ENCODE assay signal across 31 mouse cellular contexts in the genomic region with DNA sequence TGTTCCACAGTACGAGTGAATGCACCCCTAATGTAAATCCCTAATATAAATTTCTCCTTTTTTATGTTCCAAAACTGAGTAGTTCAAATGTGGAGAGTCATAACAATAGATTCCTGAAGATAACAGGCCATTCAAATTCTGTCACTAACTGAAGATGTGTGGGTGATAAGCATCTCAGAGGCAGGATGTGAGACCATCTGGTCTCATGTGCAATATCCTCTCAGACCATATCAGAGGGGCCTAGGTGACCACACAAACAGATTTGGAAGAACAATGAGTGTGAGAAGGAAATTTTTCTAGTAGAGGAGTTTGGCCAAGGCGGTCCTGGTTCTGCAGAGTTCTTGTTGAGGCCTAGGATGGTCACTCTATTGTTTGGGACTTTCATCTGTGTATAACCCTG. TPM values are rescaled to one million over a fixed set of nuclear protein-coding genes. Genes with fewer than 3 reads are reported as not detected.
A peak's percentile ranks its signal among the peaks of the same experiment; 100 is the strongest.
DNase-seq lines count a peak whose midpoint lies in the region; ATAC-seq and TF ChIP-seq lines count a peak whose summit lies in the region.
"Had no signal": no experiment of that assay in that cellular context is flagged by ENCODE, and none has a peak within 500 bp of the region (broad histone marks: within the 10 kb centered on the region; RNA-seq: fewer than 3 reads in every experiment).

No protein-coding gene starts in this region.

- no peak overlapping the region for H3K27ac ChIP-seq in intestine, embryonic 14.5 days (ENCODE audit: low read depth)
- no peak overlapping the region for H3K27ac ChIP-seq in intestine, postnatal 0 days (ENCODE audit: low read depth, low read length)
- H3K27ac ChIP-seq in midbrain, embryonic 13.5 days = no peak overlapping the region
- H3K27ac ChIP-seq: embryonic facial prominence, embryonic 10.5 days; embryonic facial prominence, embryonic 12.5 days; forebrain, embryonic 13.5 days; forebrain, embryonic 15.5 days had no signal

- H3K27me3 ChIP-seq in intestine, embryonic 14.5 days (replicated peaks; ENCODE audit: control insufficient read depth, insufficient read depth, low read length) = no peaks in the 10 kb centered on the region
- no peaks in the 10 kb centered on the region for H3K27me3 ChIP-seq in intestine, postnatal 0 days (replicated peaks; ENCODE audit: control insufficient read depth, insufficient read depth, low read length)
- H3K27me3 ChIP-seq in midbrain, embryonic 13.5 days = no peaks in the 10 kb centered on the region
- H3K27me3 ChIP-seq: CH12.LX; embryonic facial prominence, embryonic 12.5 days; forebrain, embryonic 13.5 days; forebrain, embryonic 15.5 days; Patski had no signal

- TF ChIP-seq CTCF in intestine, postnatal 0 days (IDR thresholded peaks at IDR 0.05; ENCODE audit: low read depth) = no peak

- H3K4me2 ChIP-seq in intestine, embryonic 14.5 days (ENCODE audit: low read length) = no peak overlapping the region
- no peak overlapping the region for H3K4me2 ChIP-seq in intestine, postnatal 0 days (replicated peaks; ENCODE audit: low read depth)
- H3K4me2 ChIP-seq in midbrain, embryonic 13.5 days (replicated peaks) = no peak overlapping the region
- H3K4me2 ChIP-seq: embryonic facial prominence, embryonic 12.5 days; forebrain, embryonic 13.5 days; forebrain, embryonic 15.5 days had no signal

- ATAC-seq in intestine, embryonic 14.5 days (replicated peaks; ENCODE audit: low FRiP score, low TSS enrichment, low read depth) = no peak
- ATAC-seq in intestine, postnatal 0 days = no peak
- ATAC-seq in common myeloid progenitor, adult 5-6 weeks (replicated peaks; ENCODE audit: low read depth, poor library complexity, severe bottlenecking) = peak; percentile 77
- 0 out of 2 replicates have a peak, but pooled peaks have one; percentile 21 for ATAC-seq in megakaryocyte, adult 5-6 weeks (ENCODE audit: poor library complexity, severe bottlenecking)
- no peak for ATAC-seq in cerebellum, adult (ENCODE audit: insufficient number of reproducible peaks, low FRiP score, low TSS enrichment)
- no peak for ATAC-seq in midbrain, embryonic 13.5 days
- ATAC-seq: activated CD4-positive, CD25-positive, alpha-beta regulatory T cell, adult 4 months; CD4-positive, CD25-positive, alpha-beta regulatory T cell, adult 4 months; forebrain, embryonic 13.5 days; forebrain, embryonic 15.5 days; forebrain, postnatal 0 days; Patski had no signal

- H3K4me1 ChIP-seq in intestine, embryonic 14.5 days (replicated peaks; ENCODE audit: control insufficient read depth, insufficient read depth, low read length) = no peaks in the 10 kb centered on the region
- no peaks in the 10 kb centered on the region for H3K4me1 ChIP-seq in intestine, postnatal 0 days (replicated peaks; ENCODE audit: control insufficient read depth, insufficient read depth, low read length)
- H3K4me1 ChIP-seq in midbrain, embryonic 13.5 days (replicated peaks) = no peaks in the 10 kb centered on the region
- H3K4me1 ChIP-seq: embryonic facial prominence, embryonic 10.5 days; embryonic facial prominence, embryonic 12.5 days; forebrain, embryonic 13.5 days; forebrain, embryonic 15.5 days had no signal

- no peaks in the 10 kb centered on the region for H3K9me3 ChIP-seq in intestine, embryonic 14.5 days (ENCODE audit: control insufficient read depth, low read length)
- H3K9me3 ChIP-seq in intestine, postnatal 0 days (ENCODE audit: control insufficient read depth) = no peaks in the 10 kb centered on the region
- H3K9me3 ChIP-seq in midbrain, embryonic 13.5 days = no peaks in the 10 kb centered on the region
- H3K9me3 ChIP-seq: embryonic facial prominence, embryonic 10.5 days; embryonic facial prominence, embryonic 12.5 days; forebrain, embryonic 13.5 days; forebrain, embryonic 15.5 days; G1E had no signal

- no peak overlapping the region for H3K4me3 ChIP-seq in intestine, embryonic 14.5 days (ENCODE audit: low read depth, low read length)
- H3K4me3 ChIP-seq in intestine, postnatal 0 days (ENCODE audit: low read depth, low read length) = no peak overlapping the region
- no peak overlapping the region for H3K4me3 ChIP-seq in midbrain, embryonic 13.5 days (replicated peaks)
- H3K4me3 ChIP-seq: embryonic facial prominence, embryonic 10.5 days; embryonic facial prominence, embryonic 12.5 days; forebrain, embryonic 13.5 days; forebrain, embryonic 15.5 days had no signal

- H3K36me3 ChIP-seq in intestine, embryonic 14.5 days (ENCODE audit: control insufficient read depth, insufficient read depth, low read length) = no peaks in the 10 kb centered on the region
- no peaks in the 10 kb centered on the region for H3K36me3 ChIP-seq in intestine, postnatal 0 days (ENCODE audit: control insufficient read depth, insufficient read depth)
- no peaks in the 10 kb centered on the region for H3K36me3 ChIP-seq in midbrain, embryonic 13.5 days
- H3K36me3 ChIP-seq: embryonic facial prominence, embryonic 10.5 days; embryonic facial prominence, embryonic 12.5 days; forebrain, embryonic 15.5 days; G1E had no signal

- DNase-seq in intestine, embryonic 14.5 days (ENCODE audit: low spot score) = peak; percentile 21
- DNase-seq in layer of hippocampus, adult 9-11 months = no peak
- DNase-seq: adrenal gland, adult 8-10 months; adrenal gland, postnatal 14 days; adrenal gland, postnatal 36 days; B cell, adult 2 months; cerebellum, adult 11 months; cerebellum, adult 18-20 months; cerebellum, adult 8-10 months; cerebellum, adult 9-11 months; cerebellum, postnatal 14 days; cerebellum, postnatal 36 days; forebrain, postnatal 0 days had no signal

- WGBS in intestine, embryonic 14.5 days = 78% methylated on average over 2 of the region's 2 CpGs
- 69% methylated on average over 2 of the region's 2 CpGs for WGBS in intestine, postnatal 0 days
- WGBS in midbrain, embryonic 13.5 days = 79% methylated on average over 2 of the region's 2 CpGs

- H3K9ac ChIP-seq in intestine, embryonic 14.5 days (ENCODE audit: low read length) = no peak overlapping the region
- no peak overlapping the region for H3K9ac ChIP-seq in intestine, postnatal 0 days (ENCODE audit: low read depth, low read length)
- no peak overlapping the region for H3K9ac ChIP-seq in midbrain, embryonic 13.5 days (replicated peaks)
- H3K9ac ChIP-seq: embryonic facial prominence, embryonic 12.5 days; forebrain, embryonic 13.5 days; forebrain, embryonic 15.5 days; forebrain, postnatal 0 days had no signal

RNA-seq across cellular contexts. Expression of a gene that starts 8.3 kb away (rescaled TPM):
- 1.5 and 1.8 TPM in 2 replicates for polyA plus RNA-seq in intestine, embryonic 14.5 days (2014; fragmentation: Nextera tagmentation; extraction: Ambion mirVana)
- polyA plus RNA-seq in intestine, postnatal 0 days (2015; fragmentation: Nextera tagmentation; extraction: Ambion mirVana) = not detected in 2 replicates
- 14.9 and 21.7 TPM in 2 replicates for total RNA-seq in common myeloid progenitor, adult 5-6 weeks (2017)
- total RNA-seq in megakaryocyte, adult 5-6 weeks (2015) = 641 and 651 TPM in 2 replicates
- 298 and 314 TPM in 2 replicates for total RNA-seq in megakaryocyte, adult 5-6 weeks (2017)
- polyA plus RNA-seq in midbrain, embryonic 13.5 days (2015; fragmentation: Nextera tagmentation; extraction: Ambion mirVana) = not detected in 2 replicates
- total RNA-seq: adrenal gland, adult 18-20 months; adrenal gland, adult 8-10 months; adrenal gland, postnatal 36 days; CH12.LX; forebrain, postnatal 0 days; G1E had no signal
- polyA plus RNA-seq: activated CD4-positive, CD25-positive, alpha-beta regulatory T cell, adult 4 months; CD4-positive, CD25-positive, alpha-beta regulatory T cell, adult 4 months; cortical plate, adult 2 months; embryonic facial prominence, embryonic 10.5 days; embryonic facial prominence, embryonic 12.5 days; forebrain, embryonic 11.5 days; forebrain, embryonic 13.5 days; forebrain, postnatal 0 days; G1E had no signal

RNA-seq across cellular contexts. Expression of a gene that starts 9.0 kb away (rescaled TPM):
- not detected in 2 replicates for polyA plus RNA-seq in intestine, embryonic 14.5 days (2014; fragmentation: Nextera tagmentation; extraction: Ambion mirVana)
- polyA plus RNA-seq in intestine, postnatal 0 days (2015; fragmentation: Nextera tagmentation; extraction: Ambion mirVana) = not detected in 2 replicates
- 450 and 522 TPM in 2 replicates for total RNA-seq in common myeloid progenitor, adult 5-6 weeks (2017)
- total RNA-seq in megakaryocyte, adult 5-6 weeks (2015) = 302 and 309 TPM in 2 replicates
- total RNA-seq in megakaryocyte, adult 5-6 weeks (2017) = 280 and 285 TPM in 2 replicates
- polyA plus RNA-seq in midbrain, embryonic 13.5 days (2015; fragmentation: Nextera tagmentation; extraction: Ambion mirVana) = not detected in 2 replicates
- total RNA-seq: adrenal gland, adult 18-20 months; adrenal gland, adult 8-10 months; adrenal gland, postnatal 14 days; adrenal gland, postnatal 36 days; CH12.LX; forebrain, postnatal 0 days had no signal
- polyA plus RNA-seq: activated CD4-positive, CD25-positive, alpha-beta regulatory T cell, adult 4 months; CD4-positive, CD25-positive, alpha-beta regulatory T cell, adult 4 months; cortical plate, adult 2 months; embryonic facial prominence, embryonic 10.5 days; embryonic facial prominence, embryonic 12.5 days; forebrain, embryonic 11.5 days; forebrain, embryonic 13.5 days; forebrain, embryonic 15.5 days; Patski had no signal

RNA-seq across cellular contexts. Expression of a gene that starts 27.1 kb away (rescaled TPM):
- polyA plus RNA-seq in intestine, embryonic 14.5 days (2014; fragmentation: Nextera tagmentation; extraction: Ambion mirVana) = not detected in 2 replicates
- polyA plus RNA-seq in intestine, postnatal 0 days (2015; fragmentation: Nextera tagmentation; extraction: Ambion mirVana) = not detected in 2 replicates
- total RNA-seq in common myeloid progenitor, adult 5-6 weeks (2017) = not detected in 2 replicates
- not detected in 2 replicates for total RNA-seq in megakaryocyte, adult 5-6 weeks (2015)
- not detected in 2 replicates for total RNA-seq in megakaryocyte, adult 5-6 weeks (2017)
- not detected in 2 replicates for polyA plus RNA-seq in midbrain, embryonic 13.5 days (2015; fragmentation: Nextera tagmentation; extraction: Ambion mirVana)
- total RNA-seq: adrenal gland, adult 18-20 months; adrenal gland, adult 8-10 months; adrenal gland, postnatal 14 days; adrenal gland, postnatal 36 days; CH12.LX; forebrain, postnatal 0 days; G1E had no signal
- polyA plus RNA-seq: activated CD4-positive, CD25-positive, alpha-beta regulatory T cell, adult 4 months; CD4-positive, CD25-positive, alpha-beta regulatory T cell, adult 4 months; cortical plate, adult 2 months; embryonic facial prominence, embryonic 10.5 days; embryonic facial prominence, embryonic 12.5 days; forebrain, embryonic 11.5 days; forebrain, embryonic 13.5 days; forebrain, embryonic 15.5 days; forebrain, postnatal 0 days; G1E had no signal

RNA-seq across cellular contexts. Expression of a gene that starts 31.2 kb away (rescaled TPM):
- polyA plus RNA-seq in intestine, embryonic 14.5 days (2014; fragmentation: Nextera tagmentation; extraction: Ambion mirVana) = 0.22 TPM in 1 of 2 replicates, not detected in the other
- 1.9 and 2.0 TPM in 2 replicates for polyA plus RNA-seq in intestine, postnatal 0 days (2015; fragmentation: Nextera tagmentation; extraction: Ambion mirVana)
- not detected in 2 replicates for total RNA-seq in common myeloid progenitor, adult 5-6 weeks (2017)
- total RNA-seq in megakaryocyte, adult 5-6 weeks (2015) = not detected in 2 replicates
- not detected in 2 replicates for total RNA-seq in megakaryocyte, adult 5-6 weeks (2017)
- not detected in 2 replicates for polyA plus RNA-seq in midbrain, embryonic 13.5 days (2015; fragmentation: Nextera tagmentation; extraction: Ambion mirVana)
- total RNA-seq: CH12.LX; forebrain, postnatal 0 days had no signal
- polyA plus RNA-seq: activated CD4-positive, CD25-positive, alpha-beta regulatory T cell, adult 4 months; CD4-positive, CD25-positive, alpha-beta regulatory T cell, adult 4 months; cortical plate, adult 2 months; embryonic facial prominence, embryonic 10.5 days; embryonic facial prominence, embryonic 12.5 days; forebrain, embryonic 11.5 days; forebrain, embryonic 13.5 days; forebrain, embryonic 15.5 days; G1E; Patski had no signal

RNA-seq across cellular contexts. Expression of a gene that starts 39.1 kb away (rescaled TPM):
- polyA plus RNA-seq in intestine, embryonic 14.5 days (2014; fragmentation: Nextera tagmentation; extraction: Ambion mirVana) = not detected in 2 replicates
- polyA plus RNA-seq in intestine, postnatal 0 days (2015; fragmentation: Nextera tagmentation; extraction: Ambion mirVana) = not detected in 2 replicates
- total RNA-seq in common myeloid progenitor, adult 5-6 weeks (2017) = not detected in 2 replicates
- total RNA-seq in megakaryocyte, adult 5-6 weeks (2015) = not detected in 2 replicates
- not detected in 2 replicates for total RNA-seq in megakaryocyte, adult 5-6 weeks (2017)
- polyA plus RNA-seq in midbrain, embryonic 13.5 days (2015; fragmentation: Nextera tagmentation; extraction: Ambion mirVana) = not detected in 2 replicates
- total RNA-seq: adrenal gland, adult 18-20 months; adrenal gland, adult 8-10 months; adrenal gland, postnatal 14 days; adrenal gland, postnatal 36 days; CH12.LX; forebrain, postnatal 0 days; G1E had no signal
- polyA plus RNA-seq: activated CD4-positive, CD25-positive, alpha-beta regulatory T cell, adult 4 months; CD4-positive, CD25-positive, alpha-beta regulatory T cell, adult 4 months; cortical plate, adult 2 months; embryonic facial prominence, embryonic 10.5 days; embryonic facial prominence, embryonic 12.5 days; embryonic facial prominence, embryonic 14.5 days; forebrain, embryonic 11.5 days; forebrain, embryonic 13.5 days; forebrain, embryonic 15.5 days; forebrain, postnatal 0 days; G1E had no signal

Comparison
In these comparisons a context has a peak if more than half of its experiments do, and no peak if none do; other contexts are left out.
1. ATAC-seq: peak in common myeloid progenitor, adult 5-6 weeks (single experiment) and megakaryocyte, adult 5-6 weeks (single experiment); none in intestine, embryonic 14.5 days (single experiment), intestine, postnatal 0 days (single experiment), cerebellum, adult (single experiment) and midbrain, embryonic 13.5 days (single experiment).